Mouse (Mus musculus) layer of hippocampus, adult 2 months (tissue): ENCODE measurements around the gene Tjp2. TPM values are rescaled to one million over a fixed set of nuclear protein-coding genes. Genes with fewer than 3 reads are reported as not detected.
"Not testable (repeated sequence)": the region's sequence is repeated elsewhere in the genome, so short reads cannot be mapped to it uniquely, and the experiment has no call there.

ENCODE experiments used
- DNase-seq, 2 experiments: peaks; one replicate each; pipeline ENCODE4 v3.0.0; 2022; ENCODE audit warnings: low spot score in 2 of 2
- H3K27ac ChIP-seq: fragments of 200-600 bp; 2 replicates; pipeline ENCODE4 v1.8.1; 2022
- H3K4me3 ChIP-seq: fragments of 200-600 bp; 2 replicates; pipeline ENCODE4 v1.8.1; 2022; ENCODE audit warnings: mild to moderate bottlenecking
- CTCF ChIP-seq: fragments of 200-600 bp; conservative IDR thresholded peaks from 2 replicates; pipeline ENCODE4 v1.8.1; 2022; ENCODE audit warnings: antibody characterized with exemption, mild to moderate bottlenecking, moderate library complexity
- total RNA-seq, 2 experiments: library from RNA; stranded (reverse); gene quantifications; 2 replicates each; pipeline ENCODE4 v1.2.3; 2021

The Tjp2 gene
- total RNA-seq, 2 experiments from 2014 or later, result 17.6 to 20.3 TPM

GRCm38 (mm10) chr19:24123534-24124290, 101.1 kb downstream of the Tjp2 start:
- TF ChIP-seq CTCF, result no peak
- Histone ChIP-seq H3K4me3 (no peak overlapping the region), H3K27ac (no peak overlapping the region)
- no peak for DNase-seq

- no peak for DNase-seq
- no peak overlapping the region for H3K27ac ChIP-seq
- no peak for TF ChIP-seq CTCF
- H3K4me3 ChIP-seq, result no peak overlapping the region
These were observed 101.7 kb downstream of the Tjp2 start for GRCm38 (mm10) chr19:24123087-24123486.

GRCm38 (mm10) chr19:24122647-24123046, 102.2 kb downstream of the Tjp2 start:
- no peak overlapping the region for H3K4me3 ChIP-seq
- TF ChIP-seq CTCF, result no peak
- H3K27ac ChIP-seq, result no peak overlapping the region
- DNase-seq, result no peak

- TF ChIP-seq CTCF, result peak; percentile 59
These were observed 104.0 kb downstream of the Tjp2 start for GRCm38 (mm10) chr19:24120811-24121210.

GRCm38 (mm10) chr19:24118775-24119174, 106.1 kb downstream of the Tjp2 start:
- no peak for DNase-seq
- TF ChIP-seq CTCF, result no peak
- H3K4me3 ChIP-seq, result no peak overlapping the region
- no peak overlapping the region for H3K27ac ChIP-seq

More at GRCm38 (mm10) chr19:24120811-24121210, 104.0 kb downstream of the Tjp2 start:
- no peak for DNase-seq
- Histone ChIP-seq H3K4me3 (no peak overlapping the region), H3K27ac (no peak overlapping the region)

GRCm38 (mm10) chr19:24111581-24111980, 113.2 kb downstream of the Tjp2 start:
- no peak for DNase-seq
- H3K4me3 ChIP-seq, result no peak overlapping the region
- no peak for TF ChIP-seq CTCF
- H3K27ac ChIP-seq, result no peak overlapping the region

- peak in 1 of 2 experiments; percentile 18 for DNase-seq
- Histone ChIP-seq H3K4me3 (no peak overlapping the region), H3K27ac (no peak overlapping the region)
- TF ChIP-seq CTCF, result no peak
These were observed 117.1 kb downstream of the Tjp2 start for GRCm38 (mm10) chr19:24107707-24108106.

- Histone ChIP-seq H3K27ac (no peak overlapping the region), H3K4me3 (no peak overlapping the region)
- TF ChIP-seq CTCF, result no peak
- DNase-seq, result no peak
These were observed 121.0 kb downstream of the Tjp2 start for GRCm38 (mm10) chr19:24103802-24104201.

- no peak overlapping the region for H3K27ac ChIP-seq
- H3K4me3 ChIP-seq, result no peak overlapping the region
- DNase-seq, result peak; percentile 18 to 43
- TF ChIP-seq CTCF, result no peak
These were observed 122.2 kb downstream of the Tjp2 start for GRCm38 (mm10) chr19:24102562-24103126.

GRCm38 (mm10) chr19:24101183-24101582, 123.6 kb downstream of the Tjp2 start:
- no peak overlapping the region for H3K27ac ChIP-seq
- peak; percentile 79 for TF ChIP-seq CTCF
- peak; percentile 22 to 23 for DNase-seq
- no peak overlapping the region for H3K4me3 ChIP-seq

- Histone ChIP-seq H3K4me3 (no peak overlapping the region), H3K27ac (no peak overlapping the region)
- no peak for TF ChIP-seq CTCF
- DNase-seq, result no peak
These were observed 126.1 kb downstream of the Tjp2 start for GRCm38 (mm10) chr19:24098691-24099090.

GRCm38 (mm10) chr19:24097666-24098455, 127.0 kb downstream of the Tjp2 start:
- no peak for DNase-seq
- H3K4me3 ChIP-seq, result no peak overlapping the region
- H3K27ac ChIP-seq, result no peak overlapping the region
- no peak for TF ChIP-seq CTCF

- H3K27ac ChIP-seq, H3K4me3 ChIP-seq, DNase-seq: not testable (repeated sequence)
These were observed 132.8 kb downstream of the Tjp2 start for GRCm38 (mm10) chr19:24092060-24092459.

GRCm38 (mm10) chr19:24090366-24090765, 134.5 kb downstream of the Tjp2 start:
- TF ChIP-seq CTCF, result no peak
- Histone ChIP-seq H3K4me3 (no peak overlapping the region), H3K27ac (no peak overlapping the region)
- no peak for DNase-seq
